Mouse (Mus musculus): Measurements from ENCODE around the gene Fggy. TPM values are rescaled to one million over a fixed set of nuclear protein-coding genes. Genes with fewer than 3 reads are reported as not detected.

The Fggy gene
- polyA plus RNA-seq, 1 experiment from 2014 or later = 9.2 TPM

GRCm38 (mm10) chr4:95738725-95739124 lies 181.4 kb downstream of the Fggy start:
- Histone ChIP-seq H3K9ac (replicated peaks; ENCODE audit: low read length) (no peak overlapping the region), H3K4me1 (ENCODE audit: control insufficient read depth, insufficient read depth, low read length) (no peaks in the 10 kb centered on the region; the same call in 1 of the 2 replicates), H3K27me3 (ENCODE audit: control insufficient read depth, insufficient read depth, low read length) (no peaks in the 10 kb centered on the region), H3K27ac (replicated peaks; ENCODE audit: low read depth, low read length) (no peak overlapping the region), H3K4me2 (ENCODE audit: low read depth, low read length) (no peak overlapping the region), H3K9me3 (replicated peaks; ENCODE audit: control insufficient read depth, low read length) (no peaks in the 10 kb centered on the region), H3K36me3 (replicated peaks; ENCODE audit: control insufficient read depth, insufficient read depth, low read depth, low read length) (no peaks in the 10 kb centered on the region), H3K4me3 (ENCODE audit: low read depth, low read length) (no peak overlapping the region)
- DNase-seq (ENCODE audit: low spot score) = no peak
- WGBS = 63% methylated on average over 4 of the region's 4 CpGs
- no peak for ATAC-seq (replicated peaks; ENCODE audit: insufficient number of reproducible peaks, low FRiP score, low TSS enrichment, low read depth)

DNA sequence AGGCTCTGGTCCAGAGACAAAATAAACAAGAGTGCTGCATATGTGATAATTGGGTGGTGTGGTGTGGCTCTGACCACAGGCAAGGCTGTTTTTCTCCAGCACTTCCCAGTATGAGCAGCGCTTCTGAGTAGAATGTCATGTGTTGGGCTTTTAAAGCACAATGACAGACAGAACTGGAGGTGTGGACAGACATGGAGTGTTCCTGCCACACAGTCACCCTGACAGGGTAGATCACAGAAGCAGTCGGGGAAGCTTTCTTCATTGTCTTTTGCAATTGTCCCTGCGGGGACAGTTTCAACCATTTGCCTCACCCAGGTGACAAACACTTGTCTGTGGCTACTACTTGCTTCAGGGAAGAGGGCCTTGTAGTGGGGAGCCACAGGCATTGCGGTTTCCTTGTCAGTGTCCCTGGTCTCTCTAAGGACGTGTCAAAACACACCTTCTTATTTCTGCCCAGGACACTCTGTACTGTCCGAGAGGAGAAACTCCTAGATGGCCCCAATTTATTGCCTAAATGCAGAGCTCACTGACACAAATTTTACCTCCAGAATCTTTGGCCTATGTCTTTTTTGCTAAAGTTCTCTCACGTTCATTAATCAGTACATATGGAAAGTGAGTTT lies 183.9 kb downstream of the Fggy start:
- no peak for DNase-seq (ENCODE audit: low spot score)
- Histone ChIP-seq H3K9me3 (replicated peaks; ENCODE audit: control insufficient read depth, low read length) (no peaks in the 10 kb centered on the region), H3K27ac (replicated peaks; ENCODE audit: low read depth, low read length) (no peak overlapping the region), H3K4me1 (ENCODE audit: control insufficient read depth, insufficient read depth, low read length) (no peaks in the 10 kb centered on the region), H3K9ac (replicated peaks; ENCODE audit: low read length) (no peak overlapping the region), H3K4me3 (ENCODE audit: low read depth, low read length) (no peak overlapping the region), H3K27me3 (ENCODE audit: control insufficient read depth, insufficient read depth, low read length) (no peaks in the 10 kb centered on the region), H3K4me2 (ENCODE audit: low read depth, low read length) (no peak overlapping the region), H3K36me3 (replicated peaks; ENCODE audit: control insufficient read depth, insufficient read depth, low read depth, low read length) (no peaks in the 10 kb centered on the region)
- 75% methylated on average over 7 of the region's 7 CpGs for WGBS
- no peak for ATAC-seq (replicated peaks; ENCODE audit: insufficient number of reproducible peaks, low FRiP score, low TSS enrichment, low read depth)

- Histone ChIP-seq H3K4me2 (ENCODE audit: low read depth, low read length) (no peak overlapping the region), H3K4me1 (ENCODE audit: control insufficient read depth, insufficient read depth, low read length) (no peaks in the 10 kb centered on the region), H3K27ac (replicated peaks; ENCODE audit: low read depth, low read length) (no peak overlapping the region), H3K4me3 (ENCODE audit: low read depth, low read length) (no peak overlapping the region), H3K27me3 (ENCODE audit: control insufficient read depth, insufficient read depth, low read length) (no peaks in the 10 kb centered on the region), H3K9ac (replicated peaks; ENCODE audit: low read length) (no peak overlapping the region), H3K9me3 (replicated peaks; ENCODE audit: control insufficient read depth, low read length) (no peaks in the 10 kb centered on the region), H3K36me3 (replicated peaks; ENCODE audit: control insufficient read depth, insufficient read depth, low read depth, low read length) (no peaks in the 10 kb centered on the region)
- no peak for ATAC-seq (replicated peaks; ENCODE audit: insufficient number of reproducible peaks, low FRiP score, low TSS enrichment, low read depth)
- no peak for DNase-seq (ENCODE audit: low spot score)
- 39% methylated on average over 4 of the region's 4 CpGs for WGBS
Observed at GRCm38 (mm10) chr4:95742986-95743385, 185.7 kb downstream of the Fggy start.

DNA sequence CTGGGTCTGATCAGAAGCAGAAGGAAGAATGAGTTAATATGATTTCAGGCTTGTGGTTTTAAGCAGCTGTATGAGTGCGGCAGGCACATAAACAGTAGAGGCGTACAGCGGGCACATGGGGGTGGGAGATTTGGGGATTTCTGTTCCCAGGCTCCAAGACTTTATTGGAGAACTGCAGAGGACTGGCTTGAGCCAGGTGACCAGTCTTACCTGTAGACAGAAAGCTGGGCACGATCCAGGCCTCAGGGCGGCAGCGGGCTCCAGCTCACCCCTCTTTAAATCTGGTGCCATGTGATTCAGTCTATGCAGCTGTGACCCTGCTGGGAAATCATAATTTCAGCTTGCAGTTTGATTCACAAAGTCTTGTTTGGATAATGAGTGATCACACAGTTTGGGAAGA lies 189.6 kb downstream of the Fggy start:
- Histone ChIP-seq H3K4me1 (ENCODE audit: control insufficient read depth, insufficient read depth, low read length) (no peaks in the 10 kb centered on the region), H3K9ac (replicated peaks; ENCODE audit: low read length) (no peak overlapping the region), H3K27me3 (ENCODE audit: control insufficient read depth, insufficient read depth, low read length) (no peaks in the 10 kb centered on the region), H3K4me2 (ENCODE audit: low read depth, low read length) (no peak overlapping the region), H3K9me3 (replicated peaks; ENCODE audit: control insufficient read depth, low read length) (no peaks in the 10 kb centered on the region), H3K36me3 (replicated peaks; ENCODE audit: control insufficient read depth, insufficient read depth, low read depth, low read length) (no peaks in the 10 kb centered on the region), H3K27ac (replicated peaks; ENCODE audit: low read depth, low read length) (no peak overlapping the region), H3K4me3 (ENCODE audit: low read depth, low read length) (no peak overlapping the region)
- no peak for ATAC-seq (replicated peaks; ENCODE audit: insufficient number of reproducible peaks, low FRiP score, low TSS enrichment, low read depth)
- 85% methylated on average over 6 of the region's 6 CpGs for WGBS
- no peak for DNase-seq (ENCODE audit: low spot score)

- no peaks in the 10 kb centered on the region for H3K9me3 ChIP-seq (replicated peaks; ENCODE audit: control insufficient read depth, low read length)
- ATAC-seq (replicated peaks; ENCODE audit: insufficient number of reproducible peaks, low FRiP score, low TSS enrichment, low read depth) = no peak
- H3K27me3 ChIP-seq (ENCODE audit: control insufficient read depth, insufficient read depth, low read length) = no peaks in the 10 kb centered on the region
- H3K4me3 ChIP-seq (ENCODE audit: low read depth, low read length) = no peak overlapping the region
- H3K27ac ChIP-seq (replicated peaks; ENCODE audit: low read depth, low read length) = no peak overlapping the region
- DNase-seq (ENCODE audit: low spot score) = no peak
- WGBS = 83% methylated on average over 12 of the region's 12 CpGs
- no peak overlapping the region for H3K4me2 ChIP-seq (ENCODE audit: low read depth, low read length)
- H3K36me3 ChIP-seq (replicated peaks; ENCODE audit: control insufficient read depth, insufficient read depth, low read depth, low read length) = no peaks in the 10 kb centered on the region
- H3K4me1 ChIP-seq (ENCODE audit: control insufficient read depth, insufficient read depth, low read length) = no peaks in the 10 kb centered on the region
- H3K9ac ChIP-seq (replicated peaks; ENCODE audit: low read length) = no peak overlapping the region
Observed at GRCm38 (mm10) chr4:95747415-95748202, 190.3 kb downstream of the Fggy start.

DNA sequence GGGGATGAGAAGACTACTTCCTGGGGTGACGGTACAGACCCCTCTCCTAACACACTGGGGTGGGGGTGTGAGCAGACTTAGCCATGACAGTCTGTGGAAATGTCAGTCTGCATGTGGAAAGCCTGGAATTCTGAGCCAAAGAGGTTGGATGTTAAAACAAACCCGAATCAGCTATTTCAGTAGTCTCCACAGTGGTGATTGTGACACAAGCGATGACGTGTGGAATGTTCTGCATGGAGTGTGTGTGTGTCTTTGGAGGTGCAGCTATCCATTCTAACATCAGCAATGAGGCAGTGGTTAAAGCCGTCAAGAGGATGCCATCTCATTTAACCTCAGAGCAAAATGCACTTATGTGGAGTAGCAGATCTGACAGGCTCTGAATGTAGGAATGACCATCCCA lies 192.9 kb downstream of the Fggy start:
- H3K4me3 ChIP-seq (ENCODE audit: low read depth, low read length) = no peak overlapping the region
- H3K27me3 ChIP-seq (ENCODE audit: control insufficient read depth, insufficient read depth, low read length) = no peaks in the 10 kb centered on the region
- H3K9me3 ChIP-seq (replicated peaks; ENCODE audit: control insufficient read depth, low read length) = no peaks in the 10 kb centered on the region
- WGBS = 88% methylated on average over 5 of the region's 5 CpGs
- ATAC-seq (replicated peaks; ENCODE audit: insufficient number of reproducible peaks, low FRiP score, low TSS enrichment, low read depth) (no peak), DNase-seq (ENCODE audit: low spot score) (no peak)
- no peak overlapping the region for H3K27ac ChIP-seq (replicated peaks; ENCODE audit: low read depth, low read length)
- H3K4me1 ChIP-seq (ENCODE audit: control insufficient read depth, insufficient read depth, low read length) = no peaks in the 10 kb centered on the region
- no peak overlapping the region for H3K9ac ChIP-seq (replicated peaks; ENCODE audit: low read length)
- no peak overlapping the region for H3K4me2 ChIP-seq (ENCODE audit: low read depth, low read length)
- H3K36me3 ChIP-seq (replicated peaks; ENCODE audit: control insufficient read depth, insufficient read depth, low read depth, low read length) = no peaks in the 10 kb centered on the region

GRCm38 (mm10) chr4:95752538-95753188 lies 195.4 kb downstream of the Fggy start:
- no peaks in the 10 kb centered on the region for H3K9me3 ChIP-seq (replicated peaks; ENCODE audit: control insufficient read depth, low read length)
- 85% methylated on average over 6 of the region's 6 CpGs for WGBS
- H3K4me1 ChIP-seq (ENCODE audit: control insufficient read depth, insufficient read depth, low read length) = no peaks in the 10 kb centered on the region
- H3K27me3 ChIP-seq (ENCODE audit: control insufficient read depth, insufficient read depth, low read length) = no peaks in the 10 kb centered on the region
- H3K9ac ChIP-seq (replicated peaks; ENCODE audit: low read length) = no peak overlapping the region
- no peak overlapping the region for H3K27ac ChIP-seq (replicated peaks; ENCODE audit: low read depth, low read length)
- ATAC-seq (replicated peaks; ENCODE audit: insufficient number of reproducible peaks, low FRiP score, low TSS enrichment, low read depth) (no peak), DNase-seq (ENCODE audit: low spot score) (no peak)
- H3K4me3 ChIP-seq (ENCODE audit: low read depth, low read length) = no peak overlapping the region
- no peaks in the 10 kb centered on the region for H3K36me3 ChIP-seq (replicated peaks; ENCODE audit: control insufficient read depth, insufficient read depth, low read depth, low read length)
- H3K4me2 ChIP-seq (ENCODE audit: low read depth, low read length) = no peak overlapping the region

All from embryonic facial prominence, embryonic 11.5 days (tissue).